Mouse (Mus musculus): ENCODE results near the gene Tob2. TPM values are rescaled to one million over a fixed set of nuclear protein-coding genes. Genes with fewer than 3 reads are reported as not detected.

Tob2 gene
- polyA plus RNA-seq, 1 experiment from 2014 or later, result 23.0 TPM

DNA sequence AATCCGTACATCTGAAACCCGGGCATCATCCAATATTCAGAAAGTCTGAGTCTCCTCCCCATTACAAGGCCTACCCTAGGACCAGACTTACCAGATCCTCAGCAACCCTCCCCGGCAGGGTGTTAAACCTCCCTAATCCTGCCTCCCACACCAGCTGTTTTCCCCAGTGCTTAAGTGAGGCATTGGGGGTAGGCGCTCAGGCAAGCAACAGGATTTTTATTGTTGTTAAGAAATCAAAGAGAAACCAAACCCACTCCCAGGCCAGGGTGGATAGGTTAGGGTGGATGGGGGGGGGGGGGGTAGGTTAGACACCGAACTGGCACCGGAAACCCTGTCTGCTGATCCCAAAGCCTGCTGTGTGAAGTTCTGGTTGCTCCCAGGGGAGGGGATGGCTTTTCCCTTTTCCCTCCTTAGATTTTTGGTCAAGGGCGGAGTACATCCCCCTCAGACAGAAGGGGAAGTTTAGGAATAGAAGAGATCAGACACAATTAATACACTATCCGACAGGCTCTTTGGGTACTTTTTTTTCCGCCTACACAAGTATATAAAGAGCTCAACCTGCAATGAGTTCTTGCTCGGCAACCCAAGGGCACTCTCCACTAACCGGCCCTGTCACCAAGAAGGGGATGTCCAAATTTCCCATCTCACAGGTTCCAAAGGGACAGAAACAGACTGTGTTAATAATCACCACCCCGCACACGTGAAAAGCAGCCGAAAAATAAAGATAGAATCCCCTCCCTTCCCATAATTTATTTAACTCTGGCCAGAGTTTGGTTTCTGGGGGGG, 1.5 kb downstream of the Tob2 start:
- WGBS, result under 1% methylated on average over 14 of the region's 14 CpGs
- Histone ChIP-seq H3K36me3 (ENCODE audit: control insufficient read depth, insufficient read depth, low read length) (peaks cover 14% of the 10 kb centered on the region), H3K4me3 (ENCODE audit: low read depth, low read length) (peak overlapping the region; percentile 94), H3K9me3 (ENCODE audit: control insufficient read depth, low read length) (no peaks in the 10 kb centered on the region), H3K4me2 (ENCODE audit: low read length) (peak overlapping the region; percentile 98), H3K27me3 (replicated peaks; ENCODE audit: control insufficient read depth, insufficient read depth, low read length) (no peaks in the 10 kb centered on the region), H3K4me1 (replicated peaks; ENCODE audit: control insufficient read depth, insufficient read depth, low read length) (peaks cover 9% of the 10 kb centered on the region; the same call in 1 of the 2 replicates), H3K9ac (ENCODE audit: low read length) (peak overlapping the region; percentile 94), H3K27ac (ENCODE audit: low read depth) (peak overlapping the region; percentile 80)
- DNase-seq (ENCODE audit: low spot score) (no peak), ATAC-seq (replicated peaks; ENCODE audit: low FRiP score, low TSS enrichment, low read depth) (no peak)

DNA sequence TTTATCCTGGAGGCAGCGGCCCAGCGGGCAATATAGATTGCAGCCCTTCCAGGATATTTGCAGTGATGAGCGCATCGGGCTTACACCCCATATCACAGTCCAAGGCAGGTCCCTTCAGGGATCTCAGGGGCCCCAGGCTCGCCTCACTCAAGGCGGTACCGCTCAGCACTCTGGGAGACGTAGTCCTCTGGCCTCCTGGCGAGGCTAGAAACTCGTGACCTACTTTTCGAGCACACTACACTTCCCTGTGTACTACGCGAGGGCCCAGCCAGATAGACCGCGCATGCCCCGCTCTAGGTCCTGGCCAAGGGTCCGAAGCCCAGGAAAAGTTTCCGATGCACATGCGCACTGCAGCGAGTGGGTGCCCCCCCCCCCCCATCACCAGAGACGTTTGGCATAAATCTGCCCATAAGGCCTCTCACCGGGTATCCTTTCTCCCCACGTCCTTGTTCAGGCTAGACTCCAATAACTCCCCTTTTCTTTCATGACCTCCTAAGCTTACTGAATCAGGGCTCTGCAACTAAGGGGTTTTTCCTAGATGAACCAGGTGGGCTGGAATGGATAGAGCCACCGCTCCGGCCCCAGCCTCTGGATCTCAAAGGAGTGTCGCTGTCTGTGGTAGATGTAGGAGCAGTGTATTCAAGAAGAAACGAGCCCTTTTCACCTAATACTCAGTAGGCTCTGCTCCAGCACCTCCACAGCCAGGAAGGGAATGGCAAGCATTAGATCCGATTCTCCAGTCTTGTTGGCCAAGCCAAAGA, 2.4 kb downstream of the Tob2 start:
- DNase-seq (ENCODE audit: low spot score), result peak; percentile 87
- peak; percentile 84 for ATAC-seq (replicated peaks; ENCODE audit: low FRiP score, low TSS enrichment, low read depth)
- Histone ChIP-seq H3K4me2 (ENCODE audit: low read length) (peak overlapping the region; percentile 98), H3K4me3 (ENCODE audit: low read depth, low read length) (peak overlapping the region; percentile 94), H3K9me3 (ENCODE audit: control insufficient read depth, low read length) (no peaks in the 10 kb centered on the region), H3K36me3 (ENCODE audit: control insufficient read depth, insufficient read depth, low read length) (peaks cover 23% of the 10 kb centered on the region), H3K27ac (ENCODE audit: low read depth) (peak overlapping the region; percentile 62), H3K4me1 (replicated peaks; ENCODE audit: control insufficient read depth, insufficient read depth, low read length) (peaks cover 9% of the 10 kb centered on the region; the same call in 1 of the 2 replicates), H3K9ac (ENCODE audit: low read length) (peak overlapping the region; percentile 94), H3K27me3 (replicated peaks; ENCODE audit: control insufficient read depth, insufficient read depth, low read length) (no peaks in the 10 kb centered on the region)
- under 1% methylated on average over 28 of the region's 28 CpGs for WGBS

DNA sequence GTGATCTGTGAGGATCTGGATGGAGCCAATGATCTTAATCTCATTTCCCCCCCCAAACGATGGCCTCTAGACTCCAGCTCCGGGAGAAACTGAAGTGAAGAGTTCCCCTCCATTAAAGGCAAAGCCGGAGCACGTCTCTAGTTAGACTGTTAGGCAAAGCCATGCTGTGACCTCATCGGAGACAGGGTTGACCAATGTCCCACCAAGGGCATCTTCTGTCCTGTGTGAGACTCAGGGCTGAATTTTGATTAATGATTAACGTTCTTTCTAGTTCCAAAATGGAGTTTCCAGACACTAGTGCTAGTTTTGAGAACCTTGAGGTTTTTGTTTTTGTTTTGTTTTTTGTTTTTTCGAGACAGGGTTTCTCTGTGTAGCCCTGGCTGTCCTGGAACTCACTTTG, 5.5 kb downstream of the Tob2 start:
- peaks cover 48% of the 10 kb centered on the region for H3K36me3 ChIP-seq (ENCODE audit: control insufficient read depth, insufficient read depth, low read length)
- no peak for DNase-seq (ENCODE audit: low spot score)
- WGBS, result 85% methylated on average over 7 of the region's 7 CpGs

GRCm38 (mm10) chr15:81852411-81853000, 6.1 kb downstream of the Tob2 start:
- H3K4me1 ChIP-seq (replicated peaks; ENCODE audit: control insufficient read depth, insufficient read depth, low read length), result no peaks in the 10 kb centered on the region
- H3K36me3 ChIP-seq (ENCODE audit: control insufficient read depth, insufficient read depth, low read length), result peaks cover 54% of the 10 kb centered on the region
- 78% methylated on average over 9 of the region's 9 CpGs for WGBS
- no peak overlapping the region for H3K4me2 ChIP-seq (ENCODE audit: low read length)
- H3K4me3 ChIP-seq (ENCODE audit: low read depth, low read length), result no peak overlapping the region
- H3K27me3 ChIP-seq (replicated peaks; ENCODE audit: control insufficient read depth, insufficient read depth, low read length), result no peaks in the 10 kb centered on the region
- no peaks in the 10 kb centered on the region for H3K9me3 ChIP-seq (ENCODE audit: control insufficient read depth, low read length)
- ATAC-seq (replicated peaks; ENCODE audit: low FRiP score, low TSS enrichment, low read depth) (no peak), DNase-seq (ENCODE audit: low spot score) (no peak)
- no peak overlapping the region for H3K27ac ChIP-seq (ENCODE audit: low read depth)
- H3K9ac ChIP-seq (ENCODE audit: low read length), result no peak overlapping the region

More for the DNA sequence above, 5.5 kb downstream of the Tob2 start:
- Histone ChIP-seq H3K4me2 (ENCODE audit: low read length) (no peak overlapping the region), H3K4me1 (replicated peaks; ENCODE audit: control insufficient read depth, insufficient read depth, low read length) (no peaks in the 10 kb centered on the region), H3K9ac (ENCODE audit: low read length) (no peak overlapping the region), H3K27me3 (replicated peaks; ENCODE audit: control insufficient read depth, insufficient read depth, low read length) (no peaks in the 10 kb centered on the region), H3K4me3 (ENCODE audit: low read depth, low read length) (no peak overlapping the region), H3K27ac (ENCODE audit: low read depth) (no peak overlapping the region), H3K9me3 (ENCODE audit: control insufficient read depth, low read length) (no peaks in the 10 kb centered on the region)
- no peak for ATAC-seq (replicated peaks; ENCODE audit: low FRiP score, low TSS enrichment, low read depth)

- no peak overlapping the region for H3K4me3 ChIP-seq (ENCODE audit: low read depth, low read length)
- H3K4me2 ChIP-seq (ENCODE audit: low read length), result no peak overlapping the region
- no peaks in the 10 kb centered on the region for H3K27me3 ChIP-seq (replicated peaks; ENCODE audit: control insufficient read depth, insufficient read depth, low read length)
- no peaks in the 10 kb centered on the region for H3K4me1 ChIP-seq (replicated peaks; ENCODE audit: control insufficient read depth, insufficient read depth, low read length)
- WGBS, result 96% methylated on average over 15 of the region's 15 CpGs
- no peak overlapping the region for H3K9ac ChIP-seq (ENCODE audit: low read length)
- DNase-seq (ENCODE audit: low spot score), result no peak
- no peak for ATAC-seq (replicated peaks; ENCODE audit: low FRiP score, low TSS enrichment, low read depth)
- H3K27ac ChIP-seq (ENCODE audit: low read depth), result no peak overlapping the region
- peaks cover 59% of the 10 kb centered on the region for H3K36me3 ChIP-seq (ENCODE audit: control insufficient read depth, insufficient read depth, low read length)
- H3K9me3 ChIP-seq (ENCODE audit: control insufficient read depth, low read length), result no peaks in the 10 kb centered on the region
These were observed 7.2 kb downstream of the Tob2 start for GRCm38 (mm10) chr15:81851375-81851774.

- no peak overlapping the region for H3K4me3 ChIP-seq (ENCODE audit: low read depth, low read length)
- no peak for DNase-seq (ENCODE audit: low spot score)
- H3K36me3 ChIP-seq (ENCODE audit: control insufficient read depth, insufficient read depth, low read length), result peaks cover 59% of the 10 kb centered on the region
- H3K4me2 ChIP-seq (ENCODE audit: low read length), result no peak overlapping the region
- H3K9ac ChIP-seq (ENCODE audit: low read length), result no peak overlapping the region
- no peak for ATAC-seq (replicated peaks; ENCODE audit: low FRiP score, low TSS enrichment, low read depth)
- WGBS, result 79% methylated on average over 14 of the region's 14 CpGs
- H3K27ac ChIP-seq (ENCODE audit: low read depth), result no peak overlapping the region
- H3K27me3 ChIP-seq (replicated peaks; ENCODE audit: control insufficient read depth, insufficient read depth, low read length), result no peaks in the 10 kb centered on the region
- no peaks in the 10 kb centered on the region for H3K4me1 ChIP-seq (replicated peaks; ENCODE audit: control insufficient read depth, insufficient read depth, low read length)
- H3K9me3 ChIP-seq (ENCODE audit: control insufficient read depth, low read length), result no peaks in the 10 kb centered on the region
These were observed 7.9 kb downstream of the Tob2 start for GRCm38 (mm10) chr15:81850718-81851117.

DNA sequence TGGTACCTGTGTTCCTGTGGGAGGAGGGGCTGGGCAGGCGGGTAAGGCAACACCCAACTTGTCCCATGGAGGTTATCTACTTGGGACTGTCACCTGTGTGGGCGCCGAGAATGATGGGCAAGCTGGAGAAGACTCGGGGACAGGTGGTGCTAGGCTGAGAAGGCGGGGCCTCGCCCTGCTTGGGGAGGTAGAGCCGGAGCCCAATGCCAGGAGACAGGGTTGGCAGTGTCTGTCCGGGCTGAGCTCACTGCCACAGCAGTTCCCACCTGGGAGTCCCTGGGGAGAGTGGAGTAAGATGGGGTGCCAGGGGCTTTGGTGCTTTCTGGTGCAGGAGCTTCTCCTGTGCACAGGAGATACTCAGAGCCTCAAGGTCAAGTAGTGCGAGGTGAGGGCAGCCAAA, 9.5 kb downstream of the Tob2 start:
- Histone ChIP-seq H3K4me3 (ENCODE audit: low read depth, low read length) (no peak overlapping the region), H3K4me1 (replicated peaks; ENCODE audit: control insufficient read depth, insufficient read depth, low read length) (no peaks in the 10 kb centered on the region), H3K9ac (ENCODE audit: low read length) (no peak overlapping the region), H3K36me3 (ENCODE audit: control insufficient read depth, insufficient read depth, low read length) (peaks cover 57% of the 10 kb centered on the region), H3K27ac (ENCODE audit: low read depth) (no peak overlapping the region), H3K9me3 (ENCODE audit: control insufficient read depth, low read length) (no peaks in the 10 kb centered on the region), H3K4me2 (ENCODE audit: low read length) (no peak overlapping the region), H3K27me3 (replicated peaks; ENCODE audit: control insufficient read depth, insufficient read depth, low read length) (no peaks in the 10 kb centered on the region)
- DNase-seq (ENCODE audit: low spot score) (no peak), ATAC-seq (replicated peaks; ENCODE audit: low FRiP score, low TSS enrichment, low read depth) (no peak; the same call in 1 of the 2 replicates)
- 82% methylated on average over 9 of the region's 9 CpGs for WGBS

GRCm38 (mm10) chr15:81848301-81848700, 10.3 kb downstream of the Tob2 start:
- Histone ChIP-seq H3K4me2 (ENCODE audit: low read length) (no peak overlapping the region), H3K4me1 (replicated peaks; ENCODE audit: control insufficient read depth, insufficient read depth, low read length) (no peaks in the 10 kb centered on the region), H3K9ac (ENCODE audit: low read length) (no peak overlapping the region), H3K36me3 (ENCODE audit: control insufficient read depth, insufficient read depth, low read length) (peaks cover 52% of the 10 kb centered on the region), H3K9me3 (ENCODE audit: control insufficient read depth, low read length) (no peaks in the 10 kb centered on the region), H3K4me3 (ENCODE audit: low read depth, low read length) (no peak overlapping the region), H3K27me3 (replicated peaks; ENCODE audit: control insufficient read depth, insufficient read depth, low read length) (no peaks in the 10 kb centered on the region), H3K27ac (ENCODE audit: low read depth) (no peak overlapping the region)
- WGBS, result 48% methylated on average over 7 of the region's 7 CpGs
- DNase-seq (ENCODE audit: low spot score), result peak; percentile 70
- no peak for ATAC-seq (replicated peaks; ENCODE audit: low FRiP score, low TSS enrichment, low read depth)

All from intestine, embryonic 14.5 days (tissue).